Mouse (Mus musculus) lung, embryonic 14.5 days (tissue): ENCODE results near the gene Elp6. TPM values are rescaled to one million over a fixed set of nuclear protein-coding genes. Genes with fewer than 3 reads are reported as not detected.

Experiments
- ATAC-seq: fragments of 200-750 bp; cut with Nextera tagmentation; 2 replicates; pipeline ENCODE4 v1.8.0; 2017; ENCODE audit warnings: mild to moderate bottlenecking, moderate TSS enrichment, moderate library complexity; ENCODE audit not compliant: insufficient read depth
- DNase-seq: peaks from one replicate; pipeline ENCODE4 v3.0.0-alpha.2; 2015
- H3K27ac ChIP-seq: fragments of 300-500 bp; sonication (generic); 2 replicates; pipeline ENCODE4 v1.5.1; 2014; ENCODE audit warnings: low read depth, mild to moderate bottlenecking, moderate library complexity
- H3K27me3 ChIP-seq: fragments of 300-500 bp; sonication (generic); 2 replicates; pipeline ENCODE4 v1.6.1; 2014; ENCODE audit warnings: low read length, control low read depth; ENCODE audit not compliant: insufficient read depth
- H3K36me3 ChIP-seq: fragments of 300-500 bp; sonication (generic); 2 replicates; pipeline ENCODE4 v1.6.1; 2014; ENCODE audit warnings: control low read depth; ENCODE audit not compliant: insufficient read depth
- H3K4me1 ChIP-seq: fragments of 300-500 bp; sonication (generic); 2 replicates; pipeline ENCODE4 v1.6.1; 2014; ENCODE audit warnings: antibody characterized with exemption, control low read depth; ENCODE audit not compliant: insufficient read depth
- H3K4me2 ChIP-seq: fragments of 300-500 bp; sonication (generic); 2 replicates; pipeline ENCODE4 v1.6.1; 2014; ENCODE audit warnings: mild to moderate bottlenecking
- H3K4me3 ChIP-seq: fragments of 300-500 bp; sonication (generic); 2 replicates; pipeline ENCODE4 v1.5.1; 2014; ENCODE audit warnings: low read depth, low read length
- H3K9ac ChIP-seq: fragments of 300-500 bp; sonication (generic); 2 replicates; pipeline ENCODE4 v1.6.1; 2014
- H3K9me3 ChIP-seq: fragments of 300-500 bp; sonication (generic); 2 replicates; pipeline ENCODE4 v1.6.1; 2016; ENCODE audit warnings: low read depth, low read length, control low read depth
- CTCF ChIP-seq: IDR thresholded peaks from 2 replicates; pipeline ENCODE4 v1.5.1; 2016; ENCODE audit warnings: antibody characterized with exemption, low read depth
- WGBS: fragments of 180-500 bp; shearing (Covaris S2); extraction: QIAGEN DNeasy Blood & Tissue Kit; methylation state at CpG from one replicate; pipeline ENCODE4 v1.1.7; 2014; 5-methylcytosine and 5-hydroxymethylcytosine counted together
- polyA plus RNA-seq: library from polyadenylated mRNA; unstranded; fragments of >200 nt; fragmentation: Nextera tagmentation; extraction: Ambion mirVana; gene quantifications from 2 replicates; pipeline ENCODE4 v1.2.1, GENCODE M21; 2014

Gene Elp6
- polyA plus RNA-seq, result 29.8 and 30.8 TPM in 2 replicates

- Histone ChIP-seq H3K27me3 (no peaks in the 10 kb centered on the region), H3K4me2 (peak within 1 kb of the TSS; percentile 78), H3K36me3 (peaks cover 3% of the 10 kb centered on the region; the same call in 1 of the 2 replicates), H3K4me1 (no peaks in the 10 kb centered on the region), H3K9ac (peak within 1 kb of the TSS; percentile 70), H3K4me3 (peak within 1 kb of the TSS; percentile 58), H3K27ac (peak within 1 kb of the TSS; percentile 96), H3K9me3 (no peaks in the 10 kb centered on the region; the same call in 1 of the 2 replicates)
- WGBS, result under 1% methylated on average over 46 of the region's 46 CpGs
- TF ChIP-seq CTCF, result no peak
- DNase-seq (peak; percentile 97), ATAC-seq (peak; percentile 99)
These were observed at the start of gene Elp6 for GRCm38 (mm10) chr9:110304969-110305651. TSS of gene Elp6 (plus strand) at chr9:110305173.

DNA sequence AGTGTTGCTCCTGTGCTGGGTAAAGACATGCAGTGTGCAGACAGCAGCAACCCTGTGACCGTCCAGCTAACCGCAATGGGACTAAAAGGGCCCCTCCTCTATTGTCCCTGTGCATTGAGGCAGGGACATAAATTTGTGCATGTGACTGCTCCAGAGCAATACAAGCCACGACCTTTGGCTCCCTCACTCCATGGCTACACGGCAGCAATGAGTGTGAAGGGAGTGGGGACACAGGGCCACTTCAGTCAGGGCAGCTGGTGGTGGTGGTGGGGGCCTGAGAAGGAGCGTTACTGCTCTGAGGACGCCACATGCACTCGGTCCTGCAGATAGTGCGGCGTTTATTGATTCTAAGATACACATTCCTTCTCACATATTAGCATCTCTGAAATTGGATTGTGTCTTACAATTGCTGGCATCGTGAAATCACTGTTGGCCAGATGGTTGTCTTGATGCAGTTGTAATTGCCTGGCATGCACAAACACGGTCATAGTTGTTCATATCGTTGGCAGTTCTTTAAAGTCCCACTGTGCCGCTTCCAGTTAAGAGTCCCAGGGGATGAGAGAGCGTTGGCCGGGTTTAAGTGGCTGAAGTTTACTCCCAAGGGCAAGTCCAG is 49.5 kb upstream of the Elp6 start:
- DNase-seq, result no peak
- H3K9me3 ChIP-seq, result no peaks in the 10 kb centered on the region
- 61% methylated on average over 15 of the region's 15 CpGs for WGBS
- no peak for ATAC-seq
- no peak overlapping the region for H3K4me2 ChIP-seq
- no peak overlapping the region for H3K9ac ChIP-seq
- TF ChIP-seq CTCF, result no peak
- no peak overlapping the region for H3K27ac ChIP-seq
- no peak overlapping the region for H3K4me3 ChIP-seq
- H3K4me1 ChIP-seq, result peaks cover under 1% of the 10 kb centered on the region; the same call in 1 of the 2 replicates
- H3K36me3 ChIP-seq, result no peaks in the 10 kb centered on the region
- no peaks in the 10 kb centered on the region for H3K27me3 ChIP-seq

DNA sequence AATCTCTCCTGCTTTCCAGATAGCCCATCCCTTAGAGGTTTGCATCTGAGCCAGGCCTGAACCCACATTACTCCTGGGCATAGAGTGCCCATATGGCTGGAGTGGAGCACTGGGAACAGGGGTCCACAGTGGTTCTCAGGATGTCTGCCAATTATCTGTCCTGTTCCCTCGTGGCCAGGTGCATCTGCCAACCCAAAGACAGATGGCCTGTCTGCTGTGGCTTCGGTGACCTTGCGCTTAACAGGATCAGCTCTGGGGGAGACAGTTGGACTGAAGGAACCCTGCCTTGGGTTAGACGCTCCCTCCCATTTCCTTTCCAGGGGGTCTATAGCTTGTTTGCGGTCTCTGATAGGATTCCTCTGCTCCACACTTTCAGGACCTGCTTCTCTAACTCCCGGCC is 46.3 kb upstream of the Elp6 start:
- no peak for TF ChIP-seq CTCF
- no peaks in the 10 kb centered on the region for H3K9me3 ChIP-seq
- H3K27ac ChIP-seq, result no peak overlapping the region
- no peaks in the 10 kb centered on the region for H3K4me1 ChIP-seq
- DNase-seq (no peak), ATAC-seq (no peak)
- no peak overlapping the region for H3K9ac ChIP-seq
- H3K36me3 ChIP-seq, result no peaks in the 10 kb centered on the region
- H3K4me2 ChIP-seq, result no peak overlapping the region
- 61% methylated on average over 6 of the region's 6 CpGs for WGBS
- no peak overlapping the region for H3K4me3 ChIP-seq
- no peaks in the 10 kb centered on the region for H3K27me3 ChIP-seq

GRCm38 (mm10) chr9:110259118-110259517 is 45.9 kb upstream of the Elp6 start:
- no peak for TF ChIP-seq CTCF
- no peak for ATAC-seq
- WGBS, result 67% methylated on average over 3 of the region's 3 CpGs

GRCm38 (mm10) chr9:110263181-110263580 is 41.8 kb upstream of the Elp6 start:
- Histone ChIP-seq H3K27ac (no peak overlapping the region), H3K9me3 (no peaks in the 10 kb centered on the region), H3K4me1 (no peaks in the 10 kb centered on the region), H3K9ac (no peak overlapping the region), H3K4me3 (no peak overlapping the region), H3K4me2 (no peak overlapping the region), H3K36me3 (no peaks in the 10 kb centered on the region), H3K27me3 (no peaks in the 10 kb centered on the region)
- ATAC-seq (no peak), DNase-seq (no peak)
- TF ChIP-seq CTCF, result no peak
- WGBS, result 72% methylated on average over 8 of the region's 8 CpGs

More at GRCm38 (mm10) chr9:110259118-110259517, 45.9 kb upstream of the Elp6 start:
- no peaks in the 10 kb centered on the region for H3K9me3 ChIP-seq
- no peaks in the 10 kb centered on the region for H3K27me3 ChIP-seq
- no peaks in the 10 kb centered on the region for H3K4me1 ChIP-seq
- H3K36me3 ChIP-seq, result no peaks in the 10 kb centered on the region
- DNase-seq, result no peak
- H3K9ac ChIP-seq, result no peak overlapping the region
- no peak overlapping the region for H3K4me2 ChIP-seq
- H3K4me3 ChIP-seq, result no peak overlapping the region
- no peak overlapping the region for H3K27ac ChIP-seq

DNA sequence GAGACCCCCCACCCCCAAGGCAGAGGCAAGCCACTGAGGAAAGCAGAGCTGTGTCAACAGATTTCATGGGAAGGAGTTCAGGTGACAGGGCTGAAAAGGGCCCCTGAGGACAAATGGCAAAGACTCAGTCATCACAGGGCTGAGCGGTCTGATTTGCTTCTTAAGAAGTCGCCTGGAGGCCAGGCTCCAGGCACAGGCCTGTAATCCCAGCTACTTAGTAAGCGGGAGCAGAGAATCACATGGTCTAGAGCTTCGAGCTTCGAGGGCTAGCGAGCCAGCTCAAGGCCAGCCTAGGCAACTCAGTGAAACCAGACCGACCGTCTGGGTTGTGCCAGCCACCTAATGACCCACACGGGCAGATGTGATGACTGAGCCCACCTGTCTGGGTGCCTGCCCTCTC is 40.0 kb upstream of the Elp6 start:
- H3K4me1 ChIP-seq, result no peaks in the 10 kb centered on the region
- ATAC-seq (no peak), DNase-seq (no peak)
- H3K9ac ChIP-seq, result no peak overlapping the region
- no peak overlapping the region for H3K4me2 ChIP-seq
- H3K4me3 ChIP-seq, result no peak overlapping the region
- no peak for TF ChIP-seq CTCF
- 73% methylated on average over 9 of the region's 9 CpGs for WGBS
- H3K9me3 ChIP-seq, result no peaks in the 10 kb centered on the region
- no peaks in the 10 kb centered on the region for H3K36me3 ChIP-seq
- H3K27ac ChIP-seq, result no peak overlapping the region
- no peaks in the 10 kb centered on the region for H3K27me3 ChIP-seq

GRCm38 (mm10) chr9:110268416-110268815 is 36.6 kb upstream of the Elp6 start:
- DNase-seq (no peak), ATAC-seq (no peak)
- H3K4me3 ChIP-seq, result no peak overlapping the region
- TF ChIP-seq CTCF, result no peak
- H3K36me3 ChIP-seq, result no peaks in the 10 kb centered on the region
- H3K4me2 ChIP-seq, result no peak overlapping the region
- H3K9ac ChIP-seq, result no peak overlapping the region
- no peaks in the 10 kb centered on the region for H3K9me3 ChIP-seq
- no peak overlapping the region for H3K27ac ChIP-seq
- H3K27me3 ChIP-seq, result no peaks in the 10 kb centered on the region
- H3K4me1 ChIP-seq, result no peaks in the 10 kb centered on the region
- WGBS, result 89% methylated on average over 10 of the region's 10 CpGs
